Mouse (Mus musculus) midbrain, embryonic 14.5 days (tissue): ENCODE data around the gene Skp2. TPM values are rescaled to one million over a fixed set of nuclear protein-coding genes. Genes with fewer than 3 reads are reported as not detected.
A peak's percentile ranks its signal among the peaks of the same experiment; 100 is the strongest.

ENCODE experiments used
- ATAC-seq: fragments of 200-750 bp; cut with Nextera tagmentation; 2 replicates; pipeline ENCODE4 v1.8.0; 2017; ENCODE audit warnings: moderate number of reproducible peaks, moderate library complexity; ENCODE audit not compliant: low FRiP score, low TSS enrichment
- DNase-seq: peaks from one replicate; pipeline ENCODE4 v3.0.0-alpha.2; 2015
- H3K27ac ChIP-seq: fragments of 300-500 bp; sonication (generic); replicated peaks from 2 replicates; pipeline ENCODE4 v1.5.1; 2014; ENCODE audit warnings: mild to moderate bottlenecking, low read depth, low read length, moderate library complexity
- H3K27me3 ChIP-seq: fragments of 300-500 bp; sonication (generic); 2 replicates; pipeline ENCODE4 v1.6.1; 2014; ENCODE audit warnings: low read length, control low read depth, mixed read lengths; ENCODE audit not compliant: control insufficient read depth, insufficient read depth
- H3K36me3 ChIP-seq: fragments of 300-500 bp; sonication (generic); 2 replicates; pipeline ENCODE4 v1.6.1; 2014; ENCODE audit warnings: low read length, control low read depth; ENCODE audit not compliant: control insufficient read depth, insufficient read depth
- H3K4me1 ChIP-seq: fragments of 300-500 bp; sonication (generic); 2 replicates; pipeline ENCODE4 v1.6.1; 2014; ENCODE audit warnings: mild to moderate bottlenecking, antibody characterized with exemption, low read length, control low read depth; ENCODE audit not compliant: control insufficient read depth, insufficient read depth
- H3K4me2 ChIP-seq: fragments of 300-500 bp; sonication (generic); 2 replicates; pipeline ENCODE4 v1.6.1; 2014; ENCODE audit warnings: mild to moderate bottlenecking, low read length, moderate library complexity
- H3K4me3 ChIP-seq: fragments of 300-500 bp; sonication (generic); replicated peaks from 2 replicates; pipeline ENCODE4 v1.5.1; 2014; ENCODE audit warnings: low read depth, low read length
- H3K9ac ChIP-seq: fragments of 300-500 bp; sonication (generic); replicated peaks from 2 replicates; pipeline ENCODE4 v1.6.1; 2014; ENCODE audit warnings: mild to moderate bottlenecking, low read length, moderate library complexity
- H3K9me3 ChIP-seq: fragments of 300-500 bp; sonication (generic); 2 replicates; pipeline ENCODE4 v1.6.1; 2016; ENCODE audit warnings: low read length, control low read depth, mixed read lengths; ENCODE audit not compliant: control insufficient read depth
- WGBS: fragments of 180-500 bp; shearing (Covaris S2); extraction: QIAGEN DNeasy Blood & Tissue Kit; methylation state at CpG from one replicate; pipeline ENCODE4 v1.1.7; 2014; 5-methylcytosine and 5-hydroxymethylcytosine counted together
- polyA plus RNA-seq: library from polyadenylated mRNA; unstranded; fragments of >200 nt; fragmentation: Nextera tagmentation; extraction: Ambion mirVana; gene quantifications from 2 replicates; pipeline ENCODE4 v1.2.1, GENCODE M21; 2014

Skp2 gene
- polyA plus RNA-seq, 1 experiment from 2014 or later: 26.8 TPM

- Histone ChIP-seq H3K9ac (no peak overlapping the region), H3K27me3 (no peaks in the 10 kb centered on the region), H3K36me3 (no peaks in the 10 kb centered on the region), H3K4me3 (no peak overlapping the region), H3K27ac (no peak overlapping the region), H3K9me3 (no peaks in the 10 kb centered on the region), H3K4me1 (peaks cover 24% of the 10 kb centered on the region), H3K4me2 (no peak overlapping the region)
- ATAC-seq: no peak
- WGBS: 80% methylated on average over 14 of the region's 14 CpGs
- no peak for DNase-seq
Observed at GRCm38 (mm10) chr15:9075608-9076200, 79.5 kb downstream of the Skp2 start.

GRCm38 (mm10) chr15:9074671-9075070 lies 80.6 kb downstream of the Skp2 start:
- WGBS: 21% methylated on average over 4 of the region's 4 CpGs
- Histone ChIP-seq H3K9ac (no peak overlapping the region), H3K36me3 (no peaks in the 10 kb centered on the region), H3K4me2 (no peak overlapping the region), H3K4me3 (no peak overlapping the region), H3K27ac (no peak overlapping the region), H3K4me1 (peaks cover 29% of the 10 kb centered on the region), H3K27me3 (no peaks in the 10 kb centered on the region), H3K9me3 (no peaks in the 10 kb centered on the region)
- ATAC-seq (no peak), DNase-seq (no peak)

GRCm38 (mm10) chr15:9074139-9074538 lies 81.1 kb downstream of the Skp2 start:
- DNase-seq (no peak), ATAC-seq (no peak)
- Histone ChIP-seq H3K4me1 (peaks cover 26% of the 10 kb centered on the region), H3K9ac (no peak overlapping the region), H3K27ac (no peak overlapping the region), H3K4me3 (no peak overlapping the region), H3K27me3 (no peaks in the 10 kb centered on the region), H3K4me2 (no peak overlapping the region), H3K36me3 (no peaks in the 10 kb centered on the region), H3K9me3 (no peaks in the 10 kb centered on the region)
- 37% methylated on average over 2 of the region's 2 CpGs for WGBS

- no peak for DNase-seq
- peak overlapping the region; percentile 76 for H3K4me2 ChIP-seq
- H3K27me3 ChIP-seq: no peaks in the 10 kb centered on the region
- no peaks in the 10 kb centered on the region for H3K9me3 ChIP-seq
- no peak overlapping the region; the same call in 1 of the 2 replicates for H3K4me3 ChIP-seq
- ATAC-seq: no peak
- 77% methylated on average over 5 of the region's 5 CpGs for WGBS
- no peaks in the 10 kb centered on the region for H3K36me3 ChIP-seq
- H3K9ac ChIP-seq: no peak overlapping the region
- peaks cover 23% of the 10 kb centered on the region for H3K4me1 ChIP-seq
- no peak overlapping the region for H3K27ac ChIP-seq
Observed at GRCm38 (mm10) chr15:9073684-9074083, 81.5 kb downstream of the Skp2 start.

GRCm38 (mm10) chr15:9073067-9073608 lies 82.1 kb downstream of the Skp2 start:
- Histone ChIP-seq H3K4me3 (peak overlapping the region; percentile 92), H3K4me1 (peaks cover 23% of the 10 kb centered on the region), H3K36me3 (no peaks in the 10 kb centered on the region), H3K27me3 (no peaks in the 10 kb centered on the region), H3K4me2 (peak overlapping the region; percentile 76), H3K9me3 (no peaks in the 10 kb centered on the region), H3K9ac (no peak overlapping the region), H3K27ac (no peak overlapping the region)
- ATAC-seq (no peak), DNase-seq (no peak)
- WGBS: 59% methylated on average over 12 of the region's 12 CpGs

GRCm38 (mm10) chr15:9072630-9073029 lies 82.6 kb downstream of the Skp2 start:
- H3K27me3 ChIP-seq: no peaks in the 10 kb centered on the region
- peak overlapping the region; percentile 89; the same call in 1 of the 2 replicates for H3K9ac ChIP-seq
- no peak for ATAC-seq
- no peak overlapping the region for H3K27ac ChIP-seq
- no peaks in the 10 kb centered on the region for H3K36me3 ChIP-seq
- H3K4me3 ChIP-seq: peak overlapping the region; percentile 92
- H3K9me3 ChIP-seq: no peaks in the 10 kb centered on the region
- H3K4me1 ChIP-seq: peaks cover 23% of the 10 kb centered on the region
- 45% methylated on average over 5 of the region's 5 CpGs for WGBS
- H3K4me2 ChIP-seq: peak overlapping the region; percentile 76
- DNase-seq: peak; percentile 30

GRCm38 (mm10) chr15:9071556-9072544 lies 83.4 kb downstream of the Skp2 start:
- Histone ChIP-seq H3K9me3 (no peaks in the 10 kb centered on the region), H3K4me2 (peak overlapping the region; percentile 76), H3K27me3 (no peaks in the 10 kb centered on the region), H3K9ac (peak overlapping the region; percentile 89), H3K4me3 (peak overlapping the region; percentile 92), H3K27ac (peak overlapping the region; percentile 90), H3K4me1 (peaks cover 20% of the 10 kb centered on the region), H3K36me3 (no peaks in the 10 kb centered on the region)
- ATAC-seq: peak; percentile 54
- peak; percentile 68 for DNase-seq
- WGBS: under 1% methylated on average over 66 of the region's 66 CpGs

GRCm38 (mm10) chr15:9070912-9071555 lies 84.2 kb downstream of the Skp2 start, which contains the start of gene Nadk2:
Gene Nadk2, plus strand, starts transcription at chr15:9071260.
- Histone ChIP-seq H3K4me1 (peaks cover 20% of the 10 kb centered on the region), H3K4me3 (peak within 1 kb of the TSS; percentile 92), H3K27me3 (no peaks in the 10 kb centered on the region), H3K9me3 (no peaks in the 10 kb centered on the region), H3K27ac (peak within 1 kb of the TSS; percentile 90), H3K9ac (peak within 1 kb of the TSS; percentile 89), H3K4me2 (peak within 1 kb of the TSS; percentile 76), H3K36me3 (no peaks in the 10 kb centered on the region)
- DNase-seq (peak; percentile 99), ATAC-seq (peak; percentile 99)
- under 1% methylated on average over 53 of the region's 54 CpGs for WGBS
